26 mouse cellular contexts compared by ENCODE assay signal in genomic region chr2:45421774-45422173, GRCm38 (mm10).
"Had no signal": no experiment of that assay in that cellular context is flagged by ENCODE, and none has a peak within 500 bp of the region (broad histone marks: within the 10 kb centered on the region; RNA-seq: fewer than 3 reads in every experiment).

No protein-coding gene starts in this region.

- H3K9me3 ChIP-seq: heart, embryonic 13.5 days; heart, embryonic 15.5 days; hindbrain, embryonic 13.5 days; hindbrain, embryonic 15.5 days; kidney, embryonic 15.5 days; limb, embryonic 13.5 days; limb, embryonic 15.5 days had no signal

- H3K4me2 ChIP-seq: heart, embryonic 11.5 days; heart, embryonic 13.5 days; heart, embryonic 15.5 days; hindbrain, embryonic 13.5 days; hindbrain, embryonic 15.5 days; kidney, embryonic 15.5 days; limb, embryonic 13.5 days; limb, embryonic 15.5 days; liver, embryonic 11.5 days had no signal

- H3K36me3 ChIP-seq: heart, embryonic 13.5 days; heart, embryonic 15.5 days; hindbrain, embryonic 13.5 days; hindbrain, embryonic 15.5 days; kidney, embryonic 15.5 days; limb, embryonic 13.5 days; limb, embryonic 15.5 days had no signal

- DNase-seq: gastrocnemius, postnatal 14 days; gastrocnemius, postnatal 36 days; heart, adult 11 months; heart, adult 2 months; heart, postnatal 14 days; heart, postnatal 36 days; kidney, adult 11 months; kidney, adult 2 months; kidney, adult 9 months; kidney, postnatal 14 days; kidney, postnatal 36 days; layer of hippocampus, adult 9-11 months; layer of hippocampus, postnatal 36 days; left cerebral cortex, postnatal 4 days had no signal

- H3K9ac ChIP-seq: heart, embryonic 13.5 days; heart, embryonic 15.5 days; hindbrain, embryonic 13.5 days; hindbrain, embryonic 15.5 days; kidney, embryonic 15.5 days; limb, embryonic 13.5 days; limb, embryonic 15.5 days had no signal

- ATAC-seq: hindbrain, postnatal 0 days; intestine, embryonic 16.5 days had no signal

- H3K4me3 ChIP-seq: heart, adult 2 months; heart, embryonic 13.5 days; heart, embryonic 15.5 days; hindbrain, embryonic 13.5 days; hindbrain, embryonic 15.5 days; kidney, embryonic 15.5 days; limb, embryonic 13.5 days; limb, embryonic 15.5 days had no signal

- H3K4me1 ChIP-seq: heart, embryonic 13.5 days; heart, embryonic 15.5 days; hindbrain, embryonic 13.5 days; hindbrain, embryonic 15.5 days; kidney, embryonic 15.5 days; limb, embryonic 13.5 days; limb, embryonic 15.5 days had no signal

- H3K27me3 ChIP-seq: heart, embryonic 13.5 days; heart, embryonic 15.5 days; hindbrain, embryonic 13.5 days; hindbrain, embryonic 15.5 days; kidney, embryonic 15.5 days; limb, embryonic 13.5 days; limb, embryonic 15.5 days had no signal

- H3K27ac ChIP-seq: heart, adult 2 months; heart, embryonic 13.5 days; heart, embryonic 15.5 days; hindbrain, embryonic 13.5 days; hindbrain, embryonic 15.5 days; hindbrain, postnatal 0 days; kidney, embryonic 15.5 days; kidney, postnatal 0 days; limb, embryonic 13.5 days; limb, embryonic 15.5 days had no signal
